Mouse (Mus musculus): ENCODE data around the gene Trappc11. TPM values are rescaled to one million over a fixed set of nuclear protein-coding genes. Genes with fewer than 3 reads are reported as not detected.

Gene Trappc11
- 19.3 and 19.5 TPM in 2 replicates for polyA plus RNA-seq (2021; fragmentation: Nextera tagmentation)
- long read RNA-seq, experiment 1, full-length matches to known transcripts, result 12 of 38 reads
- long read RNA-seq, experiment 1, partial matches to known transcripts, result 19 of 38 reads
- long read RNA-seq, experiment 1, other reads (novel, unspliced or antisense), result 7 of 38 reads
- long read RNA-seq, experiment 2, full-length matches to known transcripts, result 177 of 227 reads
- long read RNA-seq, experiment 2, partial matches to known transcripts, result 37 of 227 reads
- long read RNA-seq, experiment 2, other reads (novel, unspliced or antisense), result 13 of 227 reads

GRCm38 (mm10) chr8:47533344-47534125 is at the start of gene Trappc11, which contains the start of gene Rwdd4a:
Gene Trappc11 (minus strand): TSS chr8:47533470.
Gene Rwdd4a (plus strand): TSS chr8:47533664.

GRCm38 (mm10) chr8:47446312-47447046 is 86.8 kb downstream of the Trappc11 start, which contains the start of gene Stox2:
Gene Stox2 (minus strand): TSS chr8:47446362.

Other genes starting within 250 kb of the Trappc11 start
- 10.2 and 11.3 TPM in 2 replicates for gene Stox2, start 87.1 kb downstream of the Trappc11 start, polyA plus RNA-seq (2021; fragmentation: Nextera tagmentation)
- gene Rwdd4a, start 194 bp upstream of the Trappc11 start, polyA plus RNA-seq (2021; fragmentation: Nextera tagmentation), result 17.3 and 18.4 TPM in 2 replicates
- gene Ing2, start 142.1 kb upstream of the Trappc11 start, polyA plus RNA-seq (2021; fragmentation: Nextera tagmentation), result 5.7 and 6.8 TPM in 2 replicates
- 8.5 and 10.7 TPM in 2 replicates for gene Cdkn2aip, start 180.5 kb upstream of the Trappc11 start, polyA plus RNA-seq (2021; fragmentation: Nextera tagmentation)

Data from layer of hippocampus, adult 6 months (tissue).